Mouse (Mus musculus) cerebellum, adult 9-11 months (tissue): ENCODE measurements around the gene Cntnap1.

Source experiments
- DNase-seq: peaks from one replicate; pipeline ENCODE4 v3.0.0; 2022

The Cntnap1 gene

DNA sequence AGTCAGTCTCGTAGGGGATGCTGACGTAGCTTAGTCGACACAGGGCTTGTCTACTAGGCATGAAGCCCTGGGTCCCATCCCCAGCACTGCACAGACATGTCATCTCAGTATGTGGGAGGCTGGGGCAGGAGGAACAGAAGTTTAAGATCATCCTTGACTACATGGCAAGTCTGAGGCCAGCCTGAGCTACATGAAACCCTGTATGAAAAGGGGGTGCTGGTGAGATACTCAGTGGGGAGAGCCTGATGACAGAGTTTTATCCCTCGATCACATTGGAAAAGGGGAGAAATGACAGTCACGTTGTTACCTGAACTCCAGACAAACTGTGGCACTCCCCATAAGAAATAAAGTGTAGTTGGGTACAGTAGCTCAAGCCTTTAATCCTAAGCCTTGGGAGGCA, 17.2 kb downstream of the Cntnap1 start:
- DNase-seq = peak; percentile 55

DNA sequence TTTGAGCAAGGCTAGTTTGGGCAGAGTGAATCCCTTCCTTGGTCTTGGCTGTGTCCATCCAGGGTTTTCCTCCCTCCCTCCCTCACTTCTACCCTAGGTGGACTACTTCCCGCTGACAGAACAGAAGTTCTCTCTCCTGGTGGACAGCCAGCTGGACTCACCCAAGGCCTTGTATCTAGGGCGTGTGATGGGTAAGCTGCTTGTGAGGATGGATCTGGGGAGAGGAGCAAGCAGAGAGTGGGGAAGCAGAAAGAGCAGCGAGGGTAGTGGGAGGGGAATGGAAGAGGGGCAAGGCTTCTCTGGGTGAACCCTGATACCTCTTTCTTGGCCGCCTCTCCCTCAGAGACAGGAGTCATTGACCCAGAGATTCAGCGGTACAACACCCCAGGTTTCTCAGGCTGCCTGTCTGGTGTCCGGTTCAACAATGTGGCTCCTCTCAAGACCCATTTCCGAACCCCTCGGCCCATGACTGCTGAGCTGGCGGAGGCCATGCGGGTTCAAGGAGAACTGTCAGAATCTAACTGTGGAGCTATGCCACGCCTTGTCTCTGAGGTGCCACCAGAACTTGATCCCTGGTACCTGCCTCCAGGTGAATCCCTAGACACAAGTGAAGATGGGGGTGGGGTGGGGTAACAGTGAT, 18.0 kb downstream of the Cntnap1 start:
- DNase-seq = peak; percentile 96

DNA sequence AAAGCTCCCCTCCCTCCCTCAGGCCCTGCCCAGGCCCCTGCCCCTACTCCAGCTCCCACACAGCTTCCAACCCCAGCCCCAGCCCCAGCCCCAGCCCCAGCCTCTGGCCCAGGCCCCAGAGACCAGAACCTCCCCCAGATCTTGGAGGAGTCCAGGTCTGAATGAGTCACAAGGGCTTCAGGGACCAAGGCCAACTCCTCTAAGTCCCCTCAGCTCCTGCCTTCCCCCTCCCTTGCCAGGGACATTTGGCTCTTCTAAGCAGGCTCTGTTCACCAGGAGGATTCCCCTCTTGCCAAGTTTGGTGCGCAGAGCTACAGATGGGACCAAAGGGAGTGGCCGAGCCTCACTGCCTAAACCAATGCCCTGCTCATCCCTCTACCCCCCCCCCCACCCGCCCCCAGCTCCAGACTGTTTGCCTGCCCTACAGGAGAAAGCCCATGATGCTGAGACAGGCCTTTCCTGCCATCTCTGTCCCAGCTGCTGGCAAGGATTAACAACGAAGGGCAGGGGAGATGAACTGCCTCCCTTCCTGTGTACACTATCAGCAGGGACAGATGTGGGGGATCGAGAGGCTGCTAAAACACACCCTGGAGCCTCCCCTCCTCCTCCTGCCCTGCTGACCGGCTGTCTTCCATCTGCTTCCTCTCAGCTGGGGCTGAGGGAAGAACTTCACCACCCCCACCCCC, 19.3 kb downstream of the Cntnap1 start:
- DNase-seq = peak; percentile 98

DNA sequence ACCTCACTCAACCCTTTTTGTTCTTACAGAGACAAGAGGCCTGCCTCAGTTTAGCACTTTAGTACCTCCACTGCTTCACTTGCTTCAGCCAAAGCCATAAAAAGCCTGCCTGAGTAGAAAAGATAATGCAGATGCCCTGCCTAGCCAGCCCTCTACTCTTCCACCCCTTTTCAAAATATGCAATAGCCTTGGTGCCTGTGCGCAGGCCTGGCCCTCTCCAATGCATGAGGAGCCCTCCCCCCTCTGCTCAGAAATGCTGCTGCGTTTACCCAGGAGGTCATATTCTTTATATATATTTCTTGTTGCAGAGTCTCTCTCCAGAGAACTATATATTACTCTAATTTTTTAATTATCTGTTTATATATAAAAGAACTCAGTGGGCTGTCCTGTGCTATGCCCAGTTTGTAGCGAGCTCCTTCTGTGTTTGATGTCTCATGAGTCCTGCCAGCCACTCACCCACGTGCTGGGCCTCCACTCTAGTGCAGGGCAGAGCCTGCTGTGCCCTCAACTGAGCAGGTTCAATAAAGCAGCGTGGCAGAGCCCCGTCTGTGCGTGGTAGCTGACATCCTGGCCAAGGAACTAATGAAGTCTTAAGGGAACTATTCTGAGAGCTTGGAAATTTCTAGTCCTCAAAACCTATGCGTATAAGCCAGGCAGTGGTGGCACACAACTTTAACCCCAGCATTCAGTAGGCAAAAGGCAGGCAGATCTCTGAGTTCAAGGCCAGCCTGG, 20.0 kb downstream of the Cntnap1 start:
- DNase-seq = peak; percentile 71

DNA sequence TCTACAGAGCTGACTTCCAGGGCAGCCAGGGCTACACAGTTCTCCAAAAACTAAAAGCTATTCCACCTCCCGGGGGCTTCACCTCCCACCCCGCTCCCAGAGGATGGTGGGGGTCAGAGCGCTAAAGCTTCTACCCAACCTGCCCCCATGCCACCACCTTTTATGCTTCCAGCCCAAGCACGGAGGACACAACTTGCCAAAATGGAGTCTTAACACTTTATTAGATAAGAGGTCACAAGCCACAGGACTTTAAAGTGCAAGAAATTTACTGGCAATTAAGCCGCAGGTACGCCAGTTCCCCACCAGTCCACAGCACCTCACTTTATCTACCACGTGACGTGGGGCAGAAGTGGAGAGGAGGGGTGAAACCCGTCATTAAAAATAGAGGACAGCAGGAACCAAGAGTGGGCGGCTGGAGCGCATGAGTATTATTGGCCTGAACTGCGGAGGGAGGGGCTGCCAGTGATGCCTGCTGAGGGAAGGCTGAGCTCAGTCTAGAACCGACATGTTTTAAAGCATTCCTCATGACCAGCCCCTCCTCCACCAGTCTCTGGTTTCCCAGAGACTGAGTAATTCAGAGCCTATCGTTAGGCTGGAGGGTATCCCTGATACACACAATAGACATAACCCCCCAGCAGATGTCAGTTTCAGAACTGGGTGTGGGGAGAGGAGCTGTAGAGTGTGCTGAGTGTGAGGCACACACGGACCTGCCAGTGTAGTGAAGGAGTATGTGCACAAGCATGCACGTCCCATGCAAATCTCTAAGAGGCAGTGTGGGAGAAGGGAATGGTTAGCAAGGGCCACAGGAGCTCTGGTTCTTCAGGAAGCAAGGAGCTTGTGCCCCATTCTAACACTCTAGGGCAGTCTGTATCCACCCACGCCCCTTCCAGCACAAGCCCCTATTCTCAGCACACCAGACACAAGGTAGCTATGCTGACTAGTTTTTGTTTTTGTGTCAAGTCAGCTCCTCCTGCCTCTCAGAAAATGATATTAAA, 20.9 kb downstream of the Cntnap1 start:
- DNase-seq = peak; percentile 78

DNA sequence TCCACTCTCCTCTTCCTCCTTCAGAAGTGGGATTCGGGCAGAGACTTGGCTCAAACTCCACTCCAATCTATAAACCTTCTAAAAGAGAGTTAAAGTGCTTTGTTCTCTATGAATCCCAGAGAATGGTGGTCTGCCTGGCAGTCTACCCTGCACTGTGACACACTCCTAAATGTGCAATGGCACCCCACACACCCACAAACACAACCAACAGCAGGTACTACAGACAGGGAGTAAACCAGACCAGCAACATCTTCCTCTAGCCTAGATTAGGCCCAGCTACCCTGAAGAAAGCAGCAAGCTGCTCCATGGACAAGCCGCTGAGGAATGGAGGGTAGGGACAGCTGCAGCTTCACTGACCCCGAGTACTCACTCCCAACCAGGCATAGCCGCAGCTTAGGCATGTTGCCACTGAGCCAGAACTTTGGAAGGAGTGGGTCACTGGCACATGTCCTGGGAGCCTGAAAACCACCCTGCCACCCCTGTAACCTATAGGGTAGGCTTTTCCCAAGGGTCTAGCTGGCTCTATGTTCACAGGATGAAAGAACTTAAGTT, 21.7 kb downstream of the Cntnap1 start:
- DNase-seq = peak; percentile 72

DNA sequence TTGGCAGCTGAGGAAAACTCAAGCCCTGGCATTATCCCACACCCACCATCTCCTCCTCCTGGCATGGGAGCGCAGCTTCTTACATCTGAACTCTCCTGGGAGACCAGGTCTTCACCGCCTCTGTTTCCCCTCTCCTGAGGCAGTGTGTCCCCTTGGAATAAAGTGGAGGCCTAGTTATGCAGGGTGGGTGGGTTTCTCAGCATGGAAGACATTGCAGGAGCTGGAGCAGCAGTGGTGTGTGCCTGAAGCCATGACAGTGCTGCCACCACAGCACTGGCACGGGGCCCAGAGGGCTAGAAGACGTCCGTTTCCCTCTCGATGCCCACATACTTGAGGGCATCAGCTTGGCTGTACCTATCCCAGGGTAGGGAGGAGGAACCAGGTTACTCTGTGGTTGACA, 22.3 kb downstream of the Cntnap1 start:
- DNase-seq = peak; percentile 74

DNA sequence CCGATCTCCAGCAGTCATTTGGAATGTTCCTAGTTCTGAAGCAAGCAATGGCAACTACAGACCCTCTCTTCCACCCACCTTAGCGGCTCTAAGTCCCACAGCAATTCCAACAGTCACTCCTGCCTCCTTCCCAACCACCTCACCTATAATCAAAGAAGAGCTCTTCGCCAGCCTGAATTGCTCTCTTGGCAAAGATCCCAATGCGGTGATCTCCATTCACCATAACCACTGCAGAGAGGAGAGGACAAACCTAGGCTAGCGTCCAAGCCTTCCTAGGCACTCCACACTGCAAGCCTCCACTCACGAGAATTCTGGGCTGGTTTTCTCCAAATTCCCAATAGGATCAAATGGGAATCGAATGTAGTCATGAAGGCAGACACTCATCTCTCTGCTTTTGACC, 22.8 kb downstream of the Cntnap1 start:
- peak; percentile 71 for DNase-seq

DNA sequence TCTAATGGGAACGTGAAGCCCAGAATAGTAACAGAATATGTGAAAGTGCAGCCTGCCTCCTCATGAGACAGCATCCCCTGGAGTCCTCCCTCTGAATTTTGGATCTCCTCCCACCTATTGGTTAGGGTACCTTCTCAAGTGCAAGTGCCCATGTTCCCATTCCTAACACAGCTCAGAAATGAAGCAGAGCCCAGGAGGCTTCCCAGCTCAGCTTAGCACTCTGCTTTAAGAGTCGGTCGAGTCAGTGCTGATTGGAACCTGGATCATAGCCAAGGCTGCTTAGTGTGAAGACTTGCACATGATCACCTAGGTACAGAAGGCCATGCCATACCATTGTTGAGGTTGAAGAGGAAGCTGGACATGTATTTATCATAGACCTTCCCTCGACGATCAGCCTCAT, 23.8 kb downstream of the Cntnap1 start:
- peak; percentile 54 for DNase-seq

DNA sequence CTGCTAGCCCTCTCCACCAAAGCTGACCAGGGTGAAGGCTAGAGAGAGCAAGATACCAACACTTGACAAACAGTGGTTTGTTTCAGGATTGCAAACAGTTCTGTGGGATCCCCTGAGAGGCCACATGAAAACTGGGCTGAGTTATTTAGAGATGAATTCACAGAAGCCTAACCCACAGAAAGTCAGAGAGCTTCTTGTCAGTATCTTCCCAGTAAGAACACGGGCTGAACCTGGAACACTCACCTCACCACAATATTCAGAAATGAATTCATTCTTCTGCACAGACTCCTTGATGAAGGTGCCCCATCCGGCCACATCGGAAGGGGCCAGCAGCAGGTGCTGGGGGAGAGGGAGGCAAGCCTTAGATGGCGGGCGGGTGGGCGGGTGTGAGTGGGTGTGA, 24.3 kb downstream of the Cntnap1 start:
- DNase-seq = no peak

DNA sequence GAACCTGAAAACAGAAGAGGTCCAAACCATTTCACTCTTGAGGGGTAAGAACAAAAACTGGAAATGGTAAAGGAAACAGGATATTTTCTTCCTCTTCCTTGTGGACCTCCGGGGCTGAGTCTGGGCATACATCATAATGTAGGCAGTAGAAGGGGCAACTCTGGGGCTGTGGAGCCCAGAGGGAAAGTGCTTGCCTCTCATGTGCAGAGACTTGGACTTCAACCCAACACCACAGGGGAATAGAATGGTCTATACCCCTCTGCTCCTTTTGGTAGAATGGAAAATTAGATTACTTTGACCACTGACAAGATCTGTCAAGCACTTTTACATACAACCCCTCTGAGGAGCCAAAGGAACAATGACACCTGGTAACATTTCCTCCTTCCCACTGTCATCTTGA, 24.8 kb downstream of the Cntnap1 start:
- DNase-seq = no peak

DNA sequence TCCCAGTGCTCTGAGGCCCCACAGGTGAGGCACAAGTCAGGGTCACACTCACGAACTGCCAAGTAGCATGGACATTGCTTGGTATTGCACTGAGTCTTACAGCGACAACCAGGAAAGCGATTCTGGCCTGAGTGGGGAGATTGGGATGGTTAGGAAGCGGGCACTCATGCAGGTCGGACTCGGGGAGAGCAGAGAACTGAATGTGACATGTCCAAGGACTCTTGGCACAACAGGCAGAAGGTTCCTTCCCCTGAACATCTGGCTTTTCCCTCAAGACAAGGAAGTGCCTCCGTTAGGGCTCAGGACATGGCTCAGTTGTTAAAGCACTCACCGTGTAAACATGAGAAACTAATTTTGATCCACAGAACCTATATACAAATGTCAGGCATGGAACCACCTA, 25.2 kb downstream of the Cntnap1 start:
- DNase-seq = no peak

DNA sequence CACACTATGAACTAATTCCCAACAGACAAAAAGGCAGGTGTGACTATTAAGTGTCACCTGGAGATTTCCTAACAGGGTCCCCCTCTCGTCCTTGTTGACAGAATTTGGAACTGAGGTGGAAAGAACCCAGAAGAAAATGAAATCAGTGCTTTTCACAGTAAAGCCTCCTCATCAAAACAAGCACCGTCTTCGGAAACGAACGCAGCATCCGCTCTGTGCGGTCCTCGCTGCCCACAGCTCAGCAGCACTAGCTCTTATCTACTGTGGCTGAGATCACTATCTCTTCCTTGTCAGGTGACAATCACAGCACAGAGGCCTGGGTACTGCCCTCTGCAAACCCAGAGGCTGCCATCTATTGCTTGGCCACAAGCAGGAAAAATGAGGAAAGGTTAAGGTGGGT, 25.9 kb downstream of the Cntnap1 start:
- no peak for DNase-seq

DNA sequence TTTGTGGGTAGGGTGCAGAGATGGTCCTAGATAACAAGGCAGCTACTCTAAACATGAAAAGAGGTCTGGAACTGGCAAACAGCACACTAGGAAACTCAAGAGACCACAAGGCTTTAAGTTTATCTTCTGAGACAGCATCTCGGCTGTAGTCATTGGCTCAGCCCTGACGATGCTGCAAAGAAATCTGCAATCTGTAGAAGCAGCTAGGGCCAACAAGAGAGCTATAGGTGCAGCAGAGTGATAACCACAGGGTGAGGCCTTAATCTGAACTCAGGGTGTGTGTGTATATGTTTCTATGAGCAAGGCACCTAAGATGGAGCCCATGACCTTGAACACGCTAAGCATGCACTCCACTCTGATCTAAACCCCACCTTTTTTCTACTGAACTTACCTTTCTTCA, 29.2 kb downstream of the Cntnap1 start:
- DNase-seq = no peak

DNA sequence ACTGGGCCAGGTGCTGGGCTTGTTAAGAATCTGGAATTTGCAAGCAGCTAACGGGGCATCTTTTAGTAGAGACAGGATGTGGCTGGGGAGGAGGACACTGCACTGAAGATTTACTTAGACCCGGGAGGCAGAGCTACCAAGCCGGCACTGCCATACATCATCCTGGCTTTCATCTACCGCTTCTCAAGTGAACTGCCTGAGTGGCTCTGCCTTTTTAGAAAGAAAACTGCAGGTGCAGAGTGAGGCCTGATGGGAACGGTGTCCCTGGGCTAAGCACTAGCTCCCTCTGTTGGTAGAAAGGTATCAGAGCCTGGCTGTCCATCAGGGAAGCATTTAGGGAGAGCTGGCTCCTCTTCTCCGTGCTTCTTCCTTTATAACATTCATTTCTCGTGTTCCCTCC, 30.7 kb downstream of the Cntnap1 start:
- DNase-seq = peak; percentile 85

DNA sequence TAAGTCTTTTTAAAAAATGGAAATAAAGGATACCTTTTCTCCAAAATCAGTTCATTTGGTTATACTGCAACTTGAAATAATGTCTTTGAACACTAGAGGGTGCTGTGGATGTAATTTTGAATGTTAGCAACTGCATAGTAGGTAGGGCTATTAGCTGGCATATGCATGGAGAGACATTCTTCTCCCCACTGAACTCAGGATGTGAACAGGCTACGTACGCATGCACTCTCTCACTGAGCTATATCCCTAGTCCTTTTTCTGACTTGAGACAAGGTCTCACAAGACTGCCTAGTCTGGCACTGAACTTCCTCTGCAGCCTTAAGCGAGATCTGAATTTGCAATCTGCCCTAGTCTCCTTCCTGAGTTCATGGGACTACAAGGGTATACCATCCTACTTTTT, 41.6 kb downstream of the Cntnap1 start:
- no peak for DNase-seq

DNA sequence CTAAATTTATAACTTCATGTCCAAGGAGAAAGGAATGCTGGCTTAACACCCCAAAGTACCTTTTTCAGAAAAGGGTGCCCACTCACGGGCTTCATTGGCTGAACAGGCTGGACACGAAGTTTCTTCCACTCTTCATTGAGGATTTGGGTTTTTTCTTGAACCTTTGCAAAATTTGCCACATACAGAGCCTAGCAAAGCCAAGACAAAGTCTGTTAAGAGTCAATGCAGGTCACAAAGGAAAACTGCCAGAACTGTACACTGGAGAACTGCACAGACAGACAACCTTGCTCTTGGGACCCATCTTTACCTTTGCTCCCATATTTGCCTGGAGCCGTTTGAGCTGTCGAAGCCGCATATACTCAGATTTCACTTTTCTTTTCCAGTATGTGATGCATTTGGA, 46.6 kb downstream of the Cntnap1 start:
- DNase-seq = no peak

DNA sequence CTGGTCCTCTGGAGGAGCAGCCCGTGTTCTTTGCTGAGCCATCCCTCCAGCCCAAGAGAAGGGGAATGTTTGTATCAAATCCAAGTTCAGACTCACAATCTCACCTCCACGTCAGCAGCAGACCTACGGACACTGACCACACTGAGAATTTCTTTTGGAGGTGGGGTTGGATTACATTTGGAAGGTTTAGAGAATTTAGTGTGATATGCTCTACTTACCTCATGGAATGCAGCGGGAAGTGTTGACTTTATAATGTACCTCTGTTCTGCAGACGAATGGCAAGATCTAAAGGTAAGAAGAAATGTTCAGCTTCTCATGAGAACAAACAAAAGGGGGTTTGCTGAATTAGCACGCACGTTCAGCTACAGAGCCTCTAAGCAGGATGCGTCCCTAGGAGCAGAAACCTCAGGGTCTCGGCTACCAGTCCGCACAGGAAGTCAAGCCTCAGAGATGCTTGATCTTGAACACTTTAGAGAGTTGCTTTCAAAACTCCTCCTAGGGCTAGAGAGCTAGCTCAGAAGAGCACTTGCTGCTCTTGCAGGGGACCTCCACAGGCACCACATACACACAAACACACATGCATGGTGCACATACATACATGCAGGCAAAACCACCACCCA, 48.2 kb downstream of the Cntnap1 start:
- DNase-seq = no peak

DNA sequence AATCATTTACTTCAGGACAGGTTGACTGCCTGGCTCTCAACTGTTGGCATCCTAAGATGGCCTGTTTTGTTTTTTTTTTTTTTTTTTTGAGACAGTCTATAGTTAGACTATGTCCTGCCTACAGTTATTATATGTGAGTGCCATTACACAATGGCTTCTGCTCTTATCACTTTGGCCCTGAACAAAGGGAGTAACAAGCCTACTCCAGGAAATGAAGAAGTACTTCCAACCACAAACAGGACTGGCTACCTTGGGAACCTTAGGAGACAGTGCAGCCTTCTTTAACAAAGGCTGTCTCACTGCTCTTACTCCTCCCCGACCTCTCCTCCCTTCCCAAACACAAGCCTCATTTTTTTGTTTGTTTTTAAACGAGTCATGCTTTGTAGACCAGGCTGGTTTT, 50.5 kb downstream of the Cntnap1 start:
- no peak for DNase-seq

DNA sequence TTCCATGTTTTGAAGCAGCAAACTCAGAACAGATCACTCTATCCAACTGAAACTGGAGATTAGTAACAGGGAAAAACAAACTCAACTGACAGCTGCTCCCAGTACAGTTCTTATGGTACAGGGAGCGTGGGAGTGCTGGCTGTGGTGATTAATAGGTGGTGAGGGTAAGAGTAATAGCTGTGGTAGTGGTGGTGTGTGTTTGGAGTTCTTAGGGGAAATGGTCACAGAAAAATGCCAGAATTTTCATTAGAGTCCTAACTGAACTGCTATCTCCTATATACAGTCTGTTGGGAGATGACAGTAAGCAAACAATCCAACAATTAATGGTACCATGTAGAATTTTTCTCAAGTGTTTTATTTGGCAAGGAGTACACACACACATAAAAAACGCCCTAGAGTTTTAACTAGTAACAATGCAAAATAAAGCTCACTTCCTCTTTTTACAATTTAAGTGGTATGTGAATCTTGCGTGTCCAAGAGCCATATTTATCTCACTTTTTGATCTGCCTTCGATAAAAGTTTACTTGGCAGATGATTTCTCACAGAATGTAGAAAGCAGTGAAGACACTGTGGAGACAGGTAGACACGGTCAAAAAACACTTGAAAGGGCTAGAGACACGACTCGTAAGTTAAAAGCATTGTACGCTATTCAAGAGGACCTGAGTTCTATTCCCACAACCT, 51.1 kb downstream of the Cntnap1 start:
- no peak for DNase-seq

DNA sequence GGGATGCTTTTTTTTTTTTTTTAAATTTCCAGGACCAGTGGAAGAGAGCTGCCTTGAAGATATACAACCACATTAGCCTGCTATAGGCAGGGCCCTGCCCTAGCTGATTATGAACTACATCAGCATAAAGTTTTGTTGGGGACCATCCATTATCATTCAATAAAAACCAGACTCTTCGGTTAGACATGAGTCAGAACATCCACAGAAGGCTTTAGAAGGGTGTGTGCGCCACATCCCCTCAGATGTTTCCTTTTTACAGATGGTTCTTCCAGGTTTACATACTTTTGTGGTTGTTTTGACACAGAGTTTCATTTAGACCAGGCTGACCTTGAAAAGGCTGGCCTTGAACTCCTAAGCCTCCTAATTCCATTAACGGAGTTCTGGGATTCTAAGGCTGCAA, 54.0 kb downstream of the Cntnap1 start:
- no peak for DNase-seq
